In genomic region chr11:94930151-94930550, GRCm38 (mm10) we compare ENCODE assay signal across 17 mouse cellular contexts. TPM values are rescaled to one million over a fixed set of nuclear protein-coding genes. Genes with fewer than 3 reads are reported as not detected.
DNase-seq lines count a peak whose midpoint lies in the region; ATAC-seq and TF ChIP-seq lines count a peak whose summit lies in the region.
"Had no signal": no experiment of that assay in that cellular context is flagged by ENCODE, and none has a peak within 500 bp of the region (broad histone marks: within the 10 kb centered on the region; RNA-seq: fewer than 3 reads in every experiment).

No protein-coding gene starts in this region.

- peak overlapping the region; percentile 80 for H3K27ac ChIP-seq in forebrain, embryonic 10.5 days
- H3K27ac ChIP-seq in forebrain, embryonic 14.5 days (ENCODE audit: low read depth, low read length): no peak overlapping the region
- H3K27ac ChIP-seq in kidney, postnatal 0 days: peak overlapping the region; percentile 92
- peak overlapping the region; percentile 51 for H3K27ac ChIP-seq in heart, postnatal 0 days (ENCODE audit: low read depth)
- H3K27ac ChIP-seq in stomach, embryonic 16.5 days (ENCODE audit: low read length): peak overlapping the region; percentile 97

- no peaks in the 10 kb centered on the region for H3K36me3 ChIP-seq in forebrain, embryonic 10.5 days (replicated peaks)
- no peaks in the 10 kb centered on the region for H3K36me3 ChIP-seq in forebrain, embryonic 14.5 days (ENCODE audit: control insufficient read depth, insufficient read depth, low read length)
- H3K36me3 ChIP-seq in kidney, postnatal 0 days (ENCODE audit: insufficient read depth, low read length): no peaks in the 10 kb centered on the region
- H3K36me3 ChIP-seq in heart, postnatal 0 days (replicated peaks; ENCODE audit: control insufficient read depth, insufficient read depth, low read length): no peaks in the 10 kb centered on the region
- no peaks in the 10 kb centered on the region for H3K36me3 ChIP-seq in stomach, embryonic 16.5 days (ENCODE audit: control insufficient read depth, insufficient read depth, low read length)

- no peak overlapping the region for H3K4me2 ChIP-seq in forebrain, embryonic 14.5 days (ENCODE audit: low read length)
- H3K4me2 ChIP-seq in kidney, postnatal 0 days (ENCODE audit: low read length): no peak overlapping the region
- H3K4me2 ChIP-seq in heart, postnatal 0 days (ENCODE audit: low read depth, low read length): no peak overlapping the region
- no peak overlapping the region for H3K4me2 ChIP-seq in stomach, embryonic 16.5 days (ENCODE audit: low read depth, low read length)

- peaks cover 73% of the 10 kb centered on the region for H3K27me3 ChIP-seq in forebrain, embryonic 10.5 days (ENCODE audit: poor library complexity, severe bottlenecking)
- H3K27me3 ChIP-seq in forebrain, embryonic 14.5 days (replicated peaks; ENCODE audit: control insufficient read depth, insufficient read depth, low read length): peaks cover 19% of the 10 kb centered on the region
- 0 out of 2 replicates have a peak, but pooled peaks cover 3% of the 10 kb centered on the region for H3K27me3 ChIP-seq in kidney, postnatal 0 days (ENCODE audit: insufficient read depth, low read length)
- peaks cover 23% of the 10 kb centered on the region; the same call in 1 of the 2 replicates for H3K27me3 ChIP-seq in heart, postnatal 0 days (ENCODE audit: control insufficient read depth, insufficient read depth, low read length)
- H3K27me3 ChIP-seq in stomach, embryonic 16.5 days (ENCODE audit: control insufficient read depth, insufficient read depth, low read length): no peaks in the 10 kb centered on the region; the same call in 1 of the 2 replicates

- no peak for ATAC-seq in forebrain, embryonic 14.5 days
- no peak for ATAC-seq in kidney, postnatal 0 days (replicated peaks; ENCODE audit: low FRiP score, low read depth)
- no peak for ATAC-seq in heart, postnatal 0 days (ENCODE audit: insufficient read depth, low read depth)
- no peak for ATAC-seq in stomach, embryonic 16.5 days (ENCODE audit: insufficient read depth, low FRiP score)

- H3K9ac ChIP-seq in forebrain, embryonic 14.5 days (ENCODE audit: low read length): no peak overlapping the region
- no peak overlapping the region for H3K9ac ChIP-seq in kidney, postnatal 0 days (ENCODE audit: low read depth, low read length)
- H3K9ac ChIP-seq in heart, postnatal 0 days (replicated peaks; ENCODE audit: low read depth, low read length): no peak overlapping the region
- H3K9ac ChIP-seq in stomach, embryonic 16.5 days (ENCODE audit: low read length): no peak overlapping the region

- 46% methylated on average over 4 of the region's 4 CpGs for WGBS in forebrain, embryonic 10.5 days
- 67% methylated on average over 4 of the region's 4 CpGs for WGBS in forebrain, embryonic 14.5 days
- 37% methylated on average over 4 of the region's 4 CpGs for WGBS in kidney, postnatal 0 days
- 65% methylated on average over 4 of the region's 4 CpGs for WGBS in heart, postnatal 0 days
- 49% methylated on average over 4 of the region's 4 CpGs for WGBS in stomach, embryonic 16.5 days

- no peaks in the 10 kb centered on the region for H3K9me3 ChIP-seq in forebrain, embryonic 10.5 days
- H3K9me3 ChIP-seq in forebrain, embryonic 14.5 days (replicated peaks; ENCODE audit: control insufficient read depth, low read length): no peaks in the 10 kb centered on the region
- H3K9me3 ChIP-seq in kidney, postnatal 0 days (replicated peaks; ENCODE audit: low read length): no peaks in the 10 kb centered on the region
- H3K9me3 ChIP-seq in heart, postnatal 0 days (replicated peaks; ENCODE audit: control insufficient read depth, low read length): no peaks in the 10 kb centered on the region
- H3K9me3 ChIP-seq in stomach, embryonic 16.5 days (replicated peaks; ENCODE audit: control insufficient read depth, low read length): no peaks in the 10 kb centered on the region

- TF ChIP-seq CTCF in kidney, postnatal 0 days (IDR thresholded peaks at IDR 0.05; ENCODE audit: low read depth): no peak
- no peak for TF ChIP-seq CTCF in heart, postnatal 0 days (IDR thresholded peaks at IDR 0.05; ENCODE audit: low read depth)

- DNase-seq in forebrain, embryonic 10.5 days (ENCODE audit: extremely low spot score, low spot score): no peak
- DNase-seq in forebrain, embryonic 14.5 days (ENCODE audit: low spot score): no peak
- DNase-seq in kidney, postnatal 0 days (ENCODE audit: low spot score): no peak
- DNase-seq in kidney, postnatal 36 days: no peak
- DNase-seq in heart, postnatal 0 days (ENCODE audit: low spot score): no peak
- DNase-seq in layer of hippocampus, adult 9-11 months: no peak
- no peak for DNase-seq in cerebellum, adult 11-12 months
- DNase-seq: adrenal gland, adult 2 months; B cell, adult 2 months; liver had no signal

- H3K4me3 ChIP-seq in forebrain, embryonic 10.5 days: no peak overlapping the region
- H3K4me3 ChIP-seq in forebrain, embryonic 14.5 days (ENCODE audit: low read depth, low read length): no peak overlapping the region
- no peak overlapping the region for H3K4me3 ChIP-seq in kidney, postnatal 0 days (replicated peaks; ENCODE audit: low read depth, low read length)
- H3K4me3 ChIP-seq in heart, postnatal 0 days (ENCODE audit: low read depth, low read length): no peak overlapping the region
- H3K4me3 ChIP-seq in stomach, embryonic 16.5 days (replicated peaks; ENCODE audit: low read length): no peak overlapping the region

- TF ChIP-seq EP300 in heart, postnatal 0 days (IDR thresholded peaks at IDR 0.05; ENCODE audit: low read depth): no peak

- H3K4me1 ChIP-seq in forebrain, embryonic 10.5 days: peaks cover 56% of the 10 kb centered on the region
- peaks cover 7% of the 10 kb centered on the region for H3K4me1 ChIP-seq in forebrain, embryonic 14.5 days (ENCODE audit: control insufficient read depth, insufficient read depth, low read length)
- H3K4me1 ChIP-seq in kidney, postnatal 0 days (replicated peaks; ENCODE audit: insufficient read depth, low read length): peaks cover 34% of the 10 kb centered on the region
- H3K4me1 ChIP-seq in heart, postnatal 0 days (ENCODE audit: control insufficient read depth, insufficient read depth): peaks cover 18% of the 10 kb centered on the region
- peaks cover 51% of the 10 kb centered on the region for H3K4me1 ChIP-seq in stomach, embryonic 16.5 days (ENCODE audit: control insufficient read depth, insufficient read depth, low read length)

RNA-seq across cellular contexts. Expression of gene Col1a1, which starts 5.9 kb away (rescaled TPM):
- polyA plus RNA-seq in forebrain, embryonic 10.5 days (2016; fragmentation: Nextera tagmentation; extraction: Ambion mirVana): 62.2 and 65.3 TPM in 2 replicates
- polyA plus RNA-seq in forebrain, embryonic 14.5 days (2014; fragmentation: Nextera tagmentation; extraction: Ambion mirVana): 20.6 and 41.7 TPM in 2 replicates
- polyA plus RNA-seq in kidney, postnatal 0 days (2015; fragmentation: Nextera tagmentation; extraction: Ambion mirVana): 353 and 441 TPM in 2 replicates
- total RNA-seq in heart, postnatal 0 days (2014; rRNA removed; ENCODE audit: low replicate concordance): 263 and 322 TPM in 2 replicates
- polyA plus RNA-seq in heart, postnatal 0 days (2015; fragmentation: Nextera tagmentation; extraction: Ambion mirVana): 334 and 345 TPM in 2 replicates
- 2,066 and 2,076 TPM in 2 replicates for polyA plus RNA-seq in stomach, embryonic 16.5 days (2015; fragmentation: Nextera tagmentation; extraction: Ambion mirVana)
- total RNA-seq: common myeloid progenitor, adult 5-6 weeks; granulocyte monocyte progenitor cell, adult 5-6 weeks; megakaryocyte progenitor cell, adult 5-6 weeks had no signal

RNA-seq across cellular contexts. Expression of gene Hils1, which starts 37.2 kb away (rescaled TPM):
- polyA plus RNA-seq in forebrain, embryonic 10.5 days (2016; fragmentation: Nextera tagmentation; extraction: Ambion mirVana): not detected in 2 replicates
- not detected in 2 replicates for polyA plus RNA-seq in forebrain, embryonic 14.5 days (2014; fragmentation: Nextera tagmentation; extraction: Ambion mirVana)
- not detected in 2 replicates for polyA plus RNA-seq in kidney, postnatal 0 days (2015; fragmentation: Nextera tagmentation; extraction: Ambion mirVana)
- total RNA-seq in heart, postnatal 0 days (2014; rRNA removed; ENCODE audit: low replicate concordance): not detected in 2 replicates
- 0.27 TPM in 1 of 2 replicates, not detected in the other for polyA plus RNA-seq in heart, postnatal 0 days (2015; fragmentation: Nextera tagmentation; extraction: Ambion mirVana)
- polyA plus RNA-seq in stomach, embryonic 16.5 days (2015; fragmentation: Nextera tagmentation; extraction: Ambion mirVana): not detected in 2 replicates
- total RNA-seq: adrenal gland, adult 2 months; common myeloid progenitor, adult 5-6 weeks; granulocyte monocyte progenitor cell, adult 5-6 weeks; layer of hippocampus, postnatal 14 days; megakaryocyte progenitor cell, adult 5-6 weeks; MEL had no signal
- polyA plus RNA-seq: adrenal gland, adult 2 months; spleen, adult 2 months had no signal

RNA-seq across cellular contexts. Expression of gene Sgca, which starts 46.0 kb away (rescaled TPM):
- not detected in 2 replicates for polyA plus RNA-seq in forebrain, embryonic 10.5 days (2016; fragmentation: Nextera tagmentation; extraction: Ambion mirVana)
- polyA plus RNA-seq in forebrain, embryonic 14.5 days (2014; fragmentation: Nextera tagmentation; extraction: Ambion mirVana): not detected in 2 replicates
- 0.28 and 0.52 TPM in 2 replicates for polyA plus RNA-seq in kidney, postnatal 0 days (2015; fragmentation: Nextera tagmentation; extraction: Ambion mirVana)
- 47.5 and 313 TPM in 2 replicates for total RNA-seq in heart, postnatal 0 days (2014; rRNA removed; ENCODE audit: low replicate concordance)
- 62.2 and 62.4 TPM in 2 replicates for polyA plus RNA-seq in heart, postnatal 0 days (2015; fragmentation: Nextera tagmentation; extraction: Ambion mirVana)
- 0.41 and 3.2 TPM in 2 replicates for polyA plus RNA-seq in stomach, embryonic 16.5 days (2015; fragmentation: Nextera tagmentation; extraction: Ambion mirVana)
- total RNA-seq: adrenal gland, adult 2 months; common myeloid progenitor, adult 5-6 weeks; granulocyte monocyte progenitor cell, adult 5-6 weeks; megakaryocyte progenitor cell, adult 5-6 weeks; MEL had no signal

Comparison
In these comparisons a context has a peak if more than half of its experiments do, and no peak if none do; other contexts are left out.
1. RNA of gene Sgca, which starts 46.0 kb away (polyA plus RNA-seq): 62.2 to 62.4 TPM in heart, postnatal 0 days; 0.41 to 3.2 TPM in stomach, embryonic 16.5 days, 0.28 to 0.52 TPM in kidney, postnatal 0 days, not detected in forebrain, embryonic 10.5 days and not detected in forebrain, embryonic 14.5 days; every median in the first group is over 10 times any median in the second.